Comparison of ENCODE assay signal across 8 mouse cellular contexts in the genomic region with DNA sequence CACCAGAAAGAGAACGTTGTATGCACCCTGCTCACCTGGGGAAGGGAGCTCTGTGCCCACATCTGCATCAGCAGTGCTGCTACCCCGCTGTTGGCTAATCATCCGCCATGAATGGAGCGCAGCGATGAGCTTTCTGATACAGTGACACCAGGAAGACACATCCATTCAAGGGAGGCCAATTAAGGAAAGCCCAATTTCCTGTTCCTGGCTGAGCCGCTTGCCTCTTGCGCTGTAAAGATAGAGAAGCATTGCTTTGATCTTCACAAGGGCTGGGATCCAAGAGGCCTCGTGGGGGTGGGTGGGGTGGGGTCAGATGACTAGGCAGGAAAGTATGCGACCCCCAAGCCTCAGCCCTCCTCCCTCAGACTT. TPM values are rescaled to one million over a fixed set of nuclear protein-coding genes. Genes with fewer than 3 reads are reported as not detected.
A peak's percentile ranks its signal among the peaks of the same experiment; 100 is the strongest.
DNase-seq lines count a peak whose midpoint lies in the region; ATAC-seq lines count a peak whose summit lies in the region.

No protein-coding gene starts in this region.

- ATAC-seq in limb, embryonic 15.5 days (ENCODE audit: insufficient number of reproducible peaks, low FRiP score, low TSS enrichment, low read depth) = no peak; the same call in 1 of the 2 replicates

- H3K9ac ChIP-seq in limb, embryonic 15.5 days = no peak overlapping the region

- H3K4me2 ChIP-seq in limb, embryonic 15.5 days = peak overlapping the region; percentile 26; the same call in 1 of the 2 replicates

- H3K36me3 ChIP-seq in limb, embryonic 15.5 days = 0 out of 2 replicates have a peak, but pooled peaks cover 1% of the 10 kb centered on the region

- H3K9me3 ChIP-seq in limb, embryonic 15.5 days = no peaks in the 10 kb centered on the region

- H3K27me3 ChIP-seq in limb, embryonic 15.5 days = no peaks in the 10 kb centered on the region

- H3K27ac ChIP-seq in limb, embryonic 15.5 days = peak overlapping the region; percentile 75

- 11% methylated on average over 9 of the region's 9 CpGs for WGBS in limb, embryonic 15.5 days

- peaks cover 47% of the 10 kb centered on the region for H3K4me1 ChIP-seq in limb, embryonic 15.5 days

- no peak overlapping the region for H3K4me3 ChIP-seq in limb, embryonic 15.5 days

- peak; percentile 92 for DNase-seq in heart, adult 11 months
- DNase-seq in heart, adult 8-10 months (ENCODE audit: low spot score) = no peak
- DNase-seq in thymus, postnatal 4 days = peak; percentile 42
- no peak for DNase-seq in thymus, postnatal 10 days (ENCODE audit: low spot score in 2 of 2)
- no peak for DNase-seq in frontal cortex, postnatal 36 days (ENCODE audit: low spot score in 2 of 2)
- DNase-seq in natural killer cell, adult 2 months (ENCODE audit: low spot score in 2 of 2) = no peak
- DNase-seq in left cerebral cortex, adult 11 months (ENCODE audit: low spot score) = no peak

RNA-seq across cellular contexts. Expression of a gene that starts 55.8 kb away (rescaled TPM):
- 10 to 100 TPM; 26.1 to 31.8 (median 27.3) TPM for total RNA-seq in heart, adult 8-10 months (2022)
- 15.6 and 22.0 TPM in 2 replicates for polyA plus RNA-seq in limb, embryonic 15.5 days (2015; fragmentation: Nextera tagmentation; extraction: Ambion mirVana)

Comparison
In these comparisons a context has a peak if more than half of its experiments do, and no peak if none do; other contexts are left out.
1. DNase-seq: peak in heart, adult 11 months (single experiment) and thymus, postnatal 4 days (single experiment); none in heart, adult 8-10 months (single experiment), thymus, postnatal 10 days (0 of 2), frontal cortex, postnatal 36 days (0 of 2), natural killer cell, adult 2 months (0 of 2) and left cerebral cortex, adult 11 months (single experiment).